Mouse (Mus musculus) liver, embryonic 13.5 days (tissue): ENCODE measurements around the gene Nuak2. TPM values are rescaled to one million over a fixed set of nuclear protein-coding genes. Genes with fewer than 3 reads are reported as not detected.
A peak's percentile ranks its signal among the peaks of the same experiment; 100 is the strongest.
"Not testable (repeated sequence)": the region's sequence is repeated elsewhere in the genome, so short reads cannot be mapped to it uniquely, and the experiment has no call there.

Experiments used
- ATAC-seq: fragments of 200-750 bp; cut with Nextera tagmentation; 2 replicates; pipeline ENCODE4 v1.8.0; 2017; ENCODE audit warnings: low read depth, mild to moderate bottlenecking, moderate number of reproducible peaks, moderate library complexity
- DNase-seq: peaks from one replicate; pipeline ENCODE4 v3.0.0; 2022
- H3K27ac ChIP-seq: fragments of 300-500 bp; sonication (generic); 2 replicates; pipeline ENCODE4 v1.5.1; 2015; ENCODE audit warnings: moderate library complexity, mild to moderate bottlenecking, inconsistent platforms
- H3K27me3 ChIP-seq: fragments of 300-500 bp; sonication (generic); 2 replicates; pipeline ENCODE4 v1.6.1; 2015; ENCODE audit warnings: mild to moderate bottlenecking, inconsistent platforms
- H3K36me3 ChIP-seq: fragments of 300-500 bp; sonication (generic); 2 replicates; pipeline ENCODE4 v1.6.1; 2015; ENCODE audit warnings: mild to moderate bottlenecking, inconsistent platforms
- H3K4me1 ChIP-seq: fragments of 300-500 bp; sonication (generic); replicated peaks from 2 replicates; pipeline ENCODE4 v1.6.1; 2015; ENCODE audit warnings: inconsistent platforms
- H3K4me2 ChIP-seq: fragments of 300-500 bp; sonication (generic); 2 replicates; pipeline ENCODE4 v1.6.1; 2015; ENCODE audit warnings: inconsistent platforms, mild to moderate bottlenecking, moderate library complexity
- H3K4me3 ChIP-seq: fragments of 300-500 bp; sonication (generic); replicated peaks from 2 replicates; pipeline ENCODE4 v1.5.1; 2015; ENCODE audit warnings: mild to moderate bottlenecking, inconsistent platforms
- H3K9ac ChIP-seq: fragments of 300-500 bp; sonication (generic); 2 replicates; pipeline ENCODE4 v1.6.1; 2015; ENCODE audit warnings: mild to moderate bottlenecking, inconsistent platforms
- H3K9me3 ChIP-seq: fragments of 300-500 bp; sonication (generic); replicated peaks from 2 replicates; pipeline ENCODE4 v1.6.1; 2016; ENCODE audit warnings: inconsistent platforms
- WGBS: fragments of 180-500 bp; shearing (Covaris S2); methylation state at CpG from one replicate; pipeline ENCODE4 v1.1.7; 2015; ENCODE audit not compliant: insufficient replicate concordance; 5-methylcytosine and 5-hydroxymethylcytosine counted together
- polyA plus RNA-seq: library from polyadenylated mRNA; unstranded; fragments of >200 nt; fragmentation: Nextera tagmentation; extraction: Ambion mirVana; gene quantifications from 2 replicates; pipeline ENCODE4 v1.2.1, GENCODE M21; 2015

Gene Nuak2
- polyA plus RNA-seq, 1 experiment from 2014 or later, result 1.6 TPM

GRCm38 (mm10) chr1:132343656-132344055 is 27.7 kb downstream of the Nuak2 start:
- WGBS, result 64% methylated on average over 1 of the region's 1 CpGs
- H3K4me3 ChIP-seq, result no peak overlapping the region
- no peaks in the 10 kb centered on the region for H3K9me3 ChIP-seq
- H3K9ac ChIP-seq, result no peak overlapping the region
- no peak for DNase-seq
- no peak for ATAC-seq
- no peak overlapping the region for H3K27ac ChIP-seq
- no peak overlapping the region for H3K4me2 ChIP-seq
- peaks cover 25% of the 10 kb centered on the region for H3K4me1 ChIP-seq
- H3K27me3 ChIP-seq, result 0 out of 2 replicates have a peak, but pooled peaks cover 6% of the 10 kb centered on the region
- no peaks in the 10 kb centered on the region for H3K36me3 ChIP-seq

DNA sequence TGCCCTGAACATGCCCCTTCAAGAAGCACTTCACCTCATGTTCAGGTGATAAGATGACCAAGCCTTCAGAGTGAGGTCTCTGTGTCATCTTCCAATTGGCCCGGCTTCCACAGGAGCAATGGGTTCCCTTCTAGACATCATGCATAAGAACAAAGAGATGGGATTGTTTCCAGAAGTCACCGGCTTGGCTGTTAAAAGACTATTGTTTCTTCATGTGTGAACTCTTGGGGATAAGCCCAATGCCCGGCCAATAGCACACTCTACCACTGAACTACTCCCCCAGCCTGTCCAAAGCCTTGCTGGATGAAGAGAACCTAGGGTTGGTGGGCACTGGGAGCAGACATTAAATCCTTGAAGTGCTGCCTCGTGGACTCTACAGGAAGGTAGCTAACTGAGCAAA is 29.6 kb downstream of the Nuak2 start:
- no peak overlapping the region for H3K4me3 ChIP-seq
- H3K27me3 ChIP-seq, result 0 out of 2 replicates have a peak, but pooled peaks cover 6% of the 10 kb centered on the region
- no peaks in the 10 kb centered on the region for H3K36me3 ChIP-seq
- H3K9me3 ChIP-seq, result no peaks in the 10 kb centered on the region
- WGBS, result 65% methylated on average over 4 of the region's 4 CpGs
- DNase-seq (no peak), ATAC-seq (no peak)
- H3K27ac ChIP-seq, result 0 out of 2 replicates have a peak overlapping the region, but pooled peaks have one; percentile 55
- no peak overlapping the region for H3K4me2 ChIP-seq
- H3K9ac ChIP-seq, result no peak overlapping the region
- H3K4me1 ChIP-seq, result peaks cover 23% of the 10 kb centered on the region

DNA sequence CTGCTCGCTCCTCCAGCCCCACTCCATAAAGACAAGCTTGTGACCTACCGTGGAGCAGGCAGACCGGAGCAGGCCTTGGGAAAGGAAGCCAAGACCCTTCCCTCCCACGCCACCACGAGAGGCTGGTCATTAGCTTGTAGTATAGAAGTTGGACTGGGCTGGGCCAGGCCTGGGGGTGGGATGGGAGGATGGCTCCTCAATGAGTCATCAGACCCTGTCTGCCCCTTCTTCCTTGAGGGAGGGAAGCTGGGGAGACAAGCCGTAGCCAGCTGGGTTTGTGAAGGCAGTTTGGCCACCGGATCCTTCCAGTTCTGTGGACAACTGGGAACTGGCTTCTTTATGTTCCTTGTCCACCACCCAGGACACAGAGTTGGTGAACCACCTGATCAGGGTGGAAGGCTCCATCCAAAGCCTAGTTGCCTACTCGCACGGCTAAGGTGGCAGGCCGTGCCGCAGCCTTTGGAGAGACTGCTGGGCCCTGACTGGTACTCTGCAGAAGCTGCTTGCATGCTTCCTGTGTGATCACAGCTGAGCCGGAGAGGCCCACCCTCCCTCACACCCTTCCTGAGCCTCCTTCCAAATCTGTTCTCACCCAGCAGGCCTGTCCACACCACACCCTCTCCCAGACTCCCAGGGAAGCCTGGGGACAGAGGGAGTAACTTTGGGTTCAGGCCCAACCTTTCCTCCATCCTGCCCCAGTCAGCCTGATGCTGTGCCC is 30.4 kb downstream of the Nuak2 start:
- Histone ChIP-seq H3K4me1 (peaks cover 23% of the 10 kb centered on the region), H3K27me3 (0 out of 2 replicates have a peak, but pooled peaks cover 6% of the 10 kb centered on the region), H3K9me3 (peaks cover 6% of the 10 kb centered on the region), H3K27ac (peak overlapping the region; percentile 55; the same call in 1 of the 2 replicates), H3K36me3 (no peaks in the 10 kb centered on the region), H3K4me3 (no peak overlapping the region), H3K4me2 (no peak overlapping the region), H3K9ac (no peak overlapping the region)
- ATAC-seq, result peak; percentile 25; the same call in 1 of the 2 replicates
- DNase-seq, result no peak
- 71% methylated on average over 12 of the region's 12 CpGs for WGBS

- ATAC-seq (no peak), DNase-seq (no peak)
- peaks cover 16% of the 10 kb centered on the region for H3K4me1 ChIP-seq
- H3K9ac ChIP-seq, result no peak overlapping the region
- H3K4me2 ChIP-seq, result no peak overlapping the region
- 0 out of 2 replicates have a peak overlapping the region, but pooled peaks have one; percentile 55 for H3K27ac ChIP-seq
- H3K4me3 ChIP-seq, result no peak overlapping the region
- peaks cover 6% of the 10 kb centered on the region for H3K9me3 ChIP-seq
- no peaks in the 10 kb centered on the region for H3K36me3 ChIP-seq
- H3K27me3 ChIP-seq, result 0 out of 2 replicates have a peak, but pooled peaks cover 6% of the 10 kb centered on the region
These were observed 31.0 kb downstream of the Nuak2 start for GRCm38 (mm10) chr1:132346951-132347350.

DNA sequence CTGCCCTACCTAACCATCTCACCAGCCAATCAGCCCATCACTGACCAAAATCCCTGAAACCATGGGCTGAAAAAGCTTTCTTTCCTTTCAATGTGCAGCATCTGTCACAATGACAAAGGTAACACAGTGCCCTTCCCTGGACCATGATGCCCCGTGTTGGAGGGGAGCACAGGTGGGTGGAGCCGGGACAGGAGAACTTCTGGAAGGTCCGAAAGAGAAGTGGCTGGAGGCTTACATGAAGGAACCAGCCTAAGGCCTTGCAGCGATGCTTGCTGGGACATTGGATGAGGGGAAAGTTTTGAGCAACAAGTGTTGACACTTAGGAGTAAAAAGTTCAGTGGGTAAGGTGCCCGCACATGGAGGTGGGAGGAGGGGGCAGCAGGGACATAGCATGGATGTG is 32.5 kb downstream of the Nuak2 start:
- 77% methylated on average over 5 of the region's 5 CpGs for WGBS
- peaks cover under 1% of the 10 kb centered on the region for H3K36me3 ChIP-seq
- no peak for DNase-seq

GRCm38 (mm10) chr1:132349049-132349448 is 33.1 kb downstream of the Nuak2 start:
- H3K9me3 ChIP-seq, H3K27me3 ChIP-seq, DNase-seq, H3K9ac ChIP-seq, H3K4me2 ChIP-seq, H3K27ac ChIP-seq, H3K36me3 ChIP-seq, H3K4me3 ChIP-seq, ATAC-seq: not testable (repeated sequence)
- peaks cover 13% of the 10 kb centered on the region for H3K4me1 ChIP-seq

More for the DNA sequence above, 32.5 kb downstream of the Nuak2 start:
- Histone ChIP-seq H3K27ac (no peak overlapping the region), H3K9ac (no peak overlapping the region), H3K4me3 (no peak overlapping the region), H3K4me1 (peaks cover 7% of the 10 kb centered on the region), H3K27me3 (0 out of 2 replicates have a peak, but pooled peaks cover 6% of the 10 kb centered on the region), H3K9me3 (peaks cover 6% of the 10 kb centered on the region), H3K4me2 (no peak overlapping the region)
- no peak for ATAC-seq

- peaks cover 18% of the 10 kb centered on the region for H3K4me1 ChIP-seq
- ATAC-seq, H3K4me3 ChIP-seq, DNase-seq, H3K4me2 ChIP-seq, H3K9me3 ChIP-seq, H3K9ac ChIP-seq, H3K27ac ChIP-seq, H3K27me3 ChIP-seq: not testable (repeated sequence)
- WGBS, result 79% methylated on average over 3 of the region's 3 CpGs
- peaks cover 12% of the 10 kb centered on the region for H3K36me3 ChIP-seq
These were observed 33.7 kb downstream of the Nuak2 start for GRCm38 (mm10) chr1:132349601-132350000.

DNA sequence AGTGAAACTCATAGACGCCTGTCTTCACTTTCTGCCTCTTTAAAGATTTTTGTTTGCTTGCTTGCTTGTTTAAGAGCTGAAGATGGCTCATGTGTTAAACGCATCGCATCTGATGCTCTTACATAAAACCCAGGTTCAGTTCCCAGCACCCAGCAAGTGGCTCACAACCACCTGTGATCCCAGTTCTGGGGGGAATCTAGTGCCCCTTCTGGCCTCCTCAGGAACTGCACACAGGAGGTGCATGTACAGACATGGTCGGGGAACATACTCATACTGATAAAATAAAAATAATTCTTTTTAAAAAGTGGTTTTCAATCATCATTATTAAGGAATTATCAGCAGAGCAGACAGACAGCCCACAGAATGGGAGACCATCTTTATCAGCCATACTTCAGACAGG is 35.1 kb downstream of the Nuak2 start:
- peaks cover 27% of the 10 kb centered on the region for H3K36me3 ChIP-seq
- no peak overlapping the region for H3K4me3 ChIP-seq
- no peak overlapping the region for H3K9ac ChIP-seq
- 80% methylated on average over 4 of the region's 4 CpGs for WGBS
- H3K4me2 ChIP-seq, result no peak overlapping the region
- no peak for ATAC-seq
- peaks cover 6% of the 10 kb centered on the region for H3K9me3 ChIP-seq
- 0 out of 2 replicates have a peak, but pooled peaks cover 5% of the 10 kb centered on the region for H3K27me3 ChIP-seq
- H3K4me1 ChIP-seq, result peaks cover 29% of the 10 kb centered on the region
- no peak for DNase-seq
- H3K27ac ChIP-seq, result no peak overlapping the region

- peaks cover 45% of the 10 kb centered on the region for H3K4me1 ChIP-seq
- H3K27me3 ChIP-seq, result 0 out of 2 replicates have a peak, but pooled peaks cover 2% of the 10 kb centered on the region
- no peak overlapping the region for H3K9ac ChIP-seq
- H3K4me3 ChIP-seq, result no peak overlapping the region
- ATAC-seq, result no peak
- no peak overlapping the region for H3K4me2 ChIP-seq
- peak overlapping the region; percentile 62 for H3K27ac ChIP-seq
- peaks cover 50% of the 10 kb centered on the region for H3K36me3 ChIP-seq
- WGBS, result 68% methylated on average over 5 of the region's 5 CpGs
- peaks cover 6% of the 10 kb centered on the region for H3K9me3 ChIP-seq
- DNase-seq, result no peak
These were observed 37.5 kb downstream of the Nuak2 start for GRCm38 (mm10) chr1:132353389-132353788.

DNA sequence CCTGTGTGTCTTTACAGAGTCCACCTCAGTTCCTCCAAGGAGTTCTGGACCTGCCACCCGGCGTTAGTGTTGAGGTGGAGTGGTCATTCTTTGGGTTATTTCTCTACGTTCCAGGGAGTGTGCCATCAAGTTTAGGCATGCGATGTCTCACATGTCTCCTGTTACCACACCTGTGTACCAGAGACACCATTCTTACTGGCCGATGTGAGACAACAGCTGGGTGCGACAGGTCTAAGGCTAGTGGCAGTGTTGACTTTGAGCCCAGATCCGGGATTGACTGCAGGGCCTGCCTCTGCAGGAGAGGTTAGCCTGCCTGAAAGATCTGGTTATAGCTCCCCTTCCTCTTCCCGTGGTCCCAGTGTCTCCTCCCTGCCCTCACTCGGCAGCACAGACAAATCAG is 38.3 kb downstream of the Nuak2 start:
- Histone ChIP-seq H3K4me3 (no peak overlapping the region), H3K9me3 (peaks cover 6% of the 10 kb centered on the region), H3K4me2 (no peak overlapping the region), H3K27me3 (no peaks in the 10 kb centered on the region), H3K27ac (peak overlapping the region; percentile 62; the same call in 1 of the 2 replicates), H3K4me1 (peaks cover 54% of the 10 kb centered on the region), H3K9ac (no peak overlapping the region), H3K36me3 (peaks cover 58% of the 10 kb centered on the region)
- peak; percentile 1; the same call in 1 of the 2 replicates for ATAC-seq
- DNase-seq, result no peak
- 80% methylated on average over 9 of the region's 9 CpGs for WGBS

DNA sequence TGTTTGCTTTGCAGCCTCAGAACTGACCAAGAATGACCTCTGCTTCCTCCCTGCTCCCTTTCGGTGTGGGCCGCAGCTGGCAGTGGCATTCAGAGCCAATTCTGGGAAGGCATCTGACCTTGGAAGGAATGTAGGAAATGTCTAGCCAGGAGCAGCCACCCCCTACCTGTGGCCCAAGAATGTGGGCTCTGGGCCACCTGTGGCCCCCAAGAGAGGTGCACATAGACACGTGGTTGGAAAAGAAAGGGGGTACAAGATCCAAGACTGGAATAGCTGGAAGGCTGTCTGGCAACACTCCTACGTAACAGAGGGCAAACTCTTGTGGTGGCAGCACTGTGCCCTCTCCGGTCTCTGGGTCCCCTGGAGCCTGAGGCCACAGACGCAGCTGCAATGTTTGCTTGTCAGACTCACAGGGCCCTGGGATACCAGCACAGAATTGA is 39.3 kb downstream of the Nuak2 start:
- H3K4me2 ChIP-seq, result no peak overlapping the region
- ATAC-seq, result peak; percentile 44
- 0 out of 2 replicates have a peak overlapping the region, but pooled peaks have one; percentile 4 for H3K27ac ChIP-seq
- H3K9ac ChIP-seq, result no peak overlapping the region
- peaks cover 63% of the 10 kb centered on the region for H3K4me1 ChIP-seq
- no peak overlapping the region for H3K4me3 ChIP-seq
- 86% methylated on average over 6 of the region's 6 CpGs for WGBS
- no peaks in the 10 kb centered on the region for H3K27me3 ChIP-seq
- H3K36me3 ChIP-seq, result peaks cover 68% of the 10 kb centered on the region
- no peak for DNase-seq
- peaks cover 6% of the 10 kb centered on the region for H3K9me3 ChIP-seq
